Mouse (Mus musculus) 3T3-L1 (cell line): Measurements from ENCODE around the gene Sod2.
"Not testable (repeated sequence)": the region's sequence is repeated elsewhere in the genome, so short reads cannot be mapped to it uniquely, and the experiment has no call there.

Experiments used
- DNase-seq: peaks from one replicate; pipeline ENCODE4 v3.0.0-alpha.2; 2015; ENCODE audit warnings: low read depth, low spot score

Gene Sod2

GRCm38 (mm10) chr17:13009887-13010286, 3.2 kb downstream of the Sod2 start:
- peak; percentile 97 for DNase-seq

- no peak for DNase-seq
Observed at GRCm38 (mm10) chr17:13013316-13013715, 6.7 kb downstream of the Sod2 start.

GRCm38 (mm10) chr17:13036627-13037192, 30.1 kb downstream of the Sod2 start:
- not testable (repeated sequence) for DNase-seq

- DNase-seq: peak; percentile 77
Observed at GRCm38 (mm10) chr17:13043846-13044673, 37.4 kb downstream of the Sod2 start.

GRCm38 (mm10) chr17:13052124-13052813, 45.6 kb downstream of the Sod2 start, which contains the start of gene Gpr31b:
Gpr31b (minus strand) TSS chr17:13052296.
- DNase-seq: not testable (repeated sequence)

- not testable (repeated sequence) for DNase-seq
Observed at GRCm38 (mm10) chr17:13060804-13061203, 54.2 kb downstream of the Sod2 start, which contains the start of gene Tcp10b. Tcp10b (plus strand) TSS chr17:13061104.

- not testable (repeated sequence) for DNase-seq
Observed at GRCm38 (mm10) chr17:13062882-13063281, 56.2 kb downstream of the Sod2 start.

- not testable (repeated sequence) for DNase-seq
Observed at GRCm38 (mm10) chr17:13067864-13068385, 61.3 kb downstream of the Sod2 start.

GRCm38 (mm10) chr17:13069227-13069626, 62.6 kb downstream of the Sod2 start:
- DNase-seq: not testable (repeated sequence)
